Mouse (Mus musculus): Measurements from ENCODE around the gene Pard6b. TPM values are rescaled to one million over a fixed set of nuclear protein-coding genes. Genes with fewer than 3 reads are reported as not detected.
A peak's percentile ranks its signal among the peaks of the same experiment; 100 is the strongest.
"Not testable (repeated sequence)": the region's sequence is repeated elsewhere in the genome, so short reads cannot be mapped to it uniquely, and the experiment has no call there.

The Pard6b gene
- total RNA-seq (2021) = under 1 TPM; 0.43 to 0.62 TPM
- long read RNA-seq, experiment 1, partial matches to known transcripts = 0 of 1 reads
- long read RNA-seq, experiment 1, other reads (novel, unspliced or antisense) = 1 of 1 reads
- long read RNA-seq, experiment 2 = 0 reads

- peak; percentile 92 for DNase-seq
Observed at GRCm38 (mm10) chr2:168080431-168081246, at the start of gene Pard6b. Gene Pard6b (plus strand): TSS chr2:168081004.

GRCm38 (mm10) chr2:168031842-168032241 lies 49.0 kb upstream of the Pard6b start:
- no peak for DNase-seq

- DNase-seq = no peak
Observed at GRCm38 (mm10) chr2:168033905-168034304, 46.9 kb upstream of the Pard6b start.

- DNase-seq = peak; percentile 57
Observed at GRCm38 (mm10) chr2:168035907-168036306, 44.9 kb upstream of the Pard6b start.

GRCm38 (mm10) chr2:168037063-168037462 lies 43.7 kb upstream of the Pard6b start:
- DNase-seq = no peak

GRCm38 (mm10) chr2:168040751-168041150 lies 40.1 kb upstream of the Pard6b start:
- DNase-seq = no peak

- no peak for DNase-seq
Observed at GRCm38 (mm10) chr2:168042019-168042418, 38.8 kb upstream of the Pard6b start.

- no peak for DNase-seq
Observed at GRCm38 (mm10) chr2:168044681-168045287, 36.0 kb upstream of the Pard6b start.

- DNase-seq = no peak
Observed at GRCm38 (mm10) chr2:168045357-168045756, 35.4 kb upstream of the Pard6b start.

- peak; percentile 35 for DNase-seq
Observed at GRCm38 (mm10) chr2:168045771-168046170, 35.0 kb upstream of the Pard6b start.

GRCm38 (mm10) chr2:168046467-168046866 lies 34.3 kb upstream of the Pard6b start:
- no peak for DNase-seq

- DNase-seq = no peak
Observed at GRCm38 (mm10) chr2:168049002-168049635, 31.7 kb upstream of the Pard6b start.

- peak; percentile 19 for DNase-seq
Observed at GRCm38 (mm10) chr2:168050000-168050942, 30.5 kb upstream of the Pard6b start.

- no peak for DNase-seq
Observed at GRCm38 (mm10) chr2:168052156-168052555, 28.6 kb upstream of the Pard6b start.

GRCm38 (mm10) chr2:168052689-168053088 lies 28.1 kb upstream of the Pard6b start:
- DNase-seq = peak; percentile 28

GRCm38 (mm10) chr2:168054142-168054541 lies 26.7 kb upstream of the Pard6b start:
- DNase-seq = no peak

GRCm38 (mm10) chr2:168055910-168056665 lies 24.7 kb upstream of the Pard6b start:
- DNase-seq = no peak

GRCm38 (mm10) chr2:168056666-168056933 lies 24.2 kb upstream of the Pard6b start:
- no peak for DNase-seq

GRCm38 (mm10) chr2:168057876-168058275 lies 22.9 kb upstream of the Pard6b start:
- not testable (repeated sequence) for DNase-seq

GRCm38 (mm10) chr2:168058488-168059199 lies 22.2 kb upstream of the Pard6b start:
- DNase-seq = no peak

Measured in gastrocnemius, postnatal 25 days (tissue).